Mouse (Mus musculus): ENCODE results near the gene Auts2. TPM values are rescaled to one million over a fixed set of nuclear protein-coding genes. Genes with fewer than 3 reads are reported as not detected.

Auts2 gene
- polyA plus RNA-seq, 1 experiment from 2014 or later, result 80.6 TPM

GRCm38 (mm10) chr5:131459951-131460350, 1083.2 kb downstream of the Auts2 start:
- H3K4me2 ChIP-seq (replicated peaks), result no peak overlapping the region
- no peak overlapping the region for H3K27ac ChIP-seq (replicated peaks)
- no peaks in the 10 kb centered on the region for H3K9me3 ChIP-seq
- H3K4me3 ChIP-seq, result no peak overlapping the region
- H3K27me3 ChIP-seq, result no peaks in the 10 kb centered on the region
- no peak; the same call in 1 of the 2 replicates for ATAC-seq (ENCODE audit: low FRiP score, low read depth)
- WGBS, result 83% methylated on average over 6 of the region's 6 CpGs
- H3K36me3 ChIP-seq, result peaks cover 98% of the 10 kb centered on the region
- peaks cover 35% of the 10 kb centered on the region for H3K4me1 ChIP-seq
- H3K9ac ChIP-seq (replicated peaks), result no peak overlapping the region

GRCm38 (mm10) chr5:131459549-131459948, 1083.6 kb downstream of the Auts2 start:
- Histone ChIP-seq H3K27me3 (no peaks in the 10 kb centered on the region), H3K4me2 (replicated peaks) (no peak overlapping the region), H3K9me3 (no peaks in the 10 kb centered on the region), H3K4me1 (peaks cover 35% of the 10 kb centered on the region), H3K4me3 (no peak overlapping the region), H3K9ac (replicated peaks) (no peak overlapping the region), H3K27ac (replicated peaks) (no peak overlapping the region), H3K36me3 (peaks cover 98% of the 10 kb centered on the region)
- 76% methylated on average over 2 of the region's 2 CpGs for WGBS
- no peak for ATAC-seq (ENCODE audit: low FRiP score, low read depth)

GRCm38 (mm10) chr5:131458700-131459099, 1084.4 kb downstream of the Auts2 start:
- H3K4me3 ChIP-seq, result no peak overlapping the region
- no peak overlapping the region for H3K9ac ChIP-seq (replicated peaks)
- 26% methylated on average over 6 of the region's 6 CpGs for WGBS
- H3K4me2 ChIP-seq (replicated peaks), result no peak overlapping the region
- H3K36me3 ChIP-seq, result peaks cover 98% of the 10 kb centered on the region
- H3K27ac ChIP-seq (replicated peaks), result 0 out of 2 replicates have a peak overlapping the region, but pooled peaks have one; percentile 31
- peaks cover 33% of the 10 kb centered on the region for H3K4me1 ChIP-seq
- no peak; the same call in 1 of the 2 replicates for ATAC-seq (ENCODE audit: low FRiP score, low read depth)
- H3K9me3 ChIP-seq, result no peaks in the 10 kb centered on the region
- H3K27me3 ChIP-seq, result no peaks in the 10 kb centered on the region

- 85% methylated on average over 7 of the region's 7 CpGs for WGBS
- H3K9ac ChIP-seq (replicated peaks), result no peak overlapping the region
- no peak overlapping the region for H3K4me2 ChIP-seq (replicated peaks)
- H3K4me3 ChIP-seq, result no peak overlapping the region
- H3K9me3 ChIP-seq, result no peaks in the 10 kb centered on the region
- H3K27ac ChIP-seq (replicated peaks), result no peak overlapping the region
- H3K4me1 ChIP-seq, result peaks cover 26% of the 10 kb centered on the region
- no peaks in the 10 kb centered on the region for H3K27me3 ChIP-seq
- ATAC-seq (ENCODE audit: low FRiP score, low read depth), result no peak
- peaks cover 97% of the 10 kb centered on the region for H3K36me3 ChIP-seq
Measured at GRCm38 (mm10) chr5:131457999-131458398, 1085.1 kb downstream of the Auts2 start.

GRCm38 (mm10) chr5:131449181-131449868, 1093.8 kb downstream of the Auts2 start:
- H3K4me3 ChIP-seq, result no peak overlapping the region
- H3K27ac ChIP-seq (replicated peaks), result no peak overlapping the region
- H3K27me3 ChIP-seq, result no peaks in the 10 kb centered on the region
- no peak overlapping the region for H3K9ac ChIP-seq (replicated peaks)
- H3K36me3 ChIP-seq, result peaks cover 97% of the 10 kb centered on the region
- WGBS, result 90% methylated on average over 7 of the region's 7 CpGs
- H3K4me2 ChIP-seq (replicated peaks), result no peak overlapping the region
- H3K4me1 ChIP-seq, result no peaks in the 10 kb centered on the region
- ATAC-seq (ENCODE audit: low FRiP score, low read depth), result no peak
- no peaks in the 10 kb centered on the region for H3K9me3 ChIP-seq

GRCm38 (mm10) chr5:131435239-131435876, 1107.8 kb downstream of the Auts2 start:
- Histone ChIP-seq H3K4me1 (peaks cover 8% of the 10 kb centered on the region), H3K4me3 (no peak overlapping the region), H3K27ac (replicated peaks) (no peak overlapping the region), H3K27me3 (peaks cover 12% of the 10 kb centered on the region), H3K4me2 (replicated peaks) (no peak overlapping the region), H3K9ac (replicated peaks) (no peak overlapping the region), H3K9me3 (no peaks in the 10 kb centered on the region), H3K36me3 (peaks cover 35% of the 10 kb centered on the region)
- WGBS, result 69% methylated on average over 10 of the region's 10 CpGs
- peak; percentile 52; the same call in 1 of the 2 replicates for ATAC-seq (ENCODE audit: low FRiP score, low read depth)

- ATAC-seq (ENCODE audit: low FRiP score, low read depth), result no peak
- H3K4me3 ChIP-seq, result no peak overlapping the region
Measured at GRCm38 (mm10) chr5:131433291-131433690, 1109.9 kb downstream of the Auts2 start.

GRCm38 (mm10) chr5:131431896-131432295, 1111.2 kb downstream of the Auts2 start:
- ATAC-seq (ENCODE audit: low FRiP score, low read depth), result no peak
- peaks cover 6% of the 10 kb centered on the region; the same call in 1 of the 2 replicates for H3K36me3 ChIP-seq

More at GRCm38 (mm10) chr5:131433291-131433690, 1109.9 kb downstream of the Auts2 start:
- H3K27me3 ChIP-seq, result peaks cover 31% of the 10 kb centered on the region
- WGBS, result 88% methylated on average over 4 of the region's 4 CpGs
- H3K27ac ChIP-seq (replicated peaks), result no peak overlapping the region
- no peaks in the 10 kb centered on the region for H3K9me3 ChIP-seq
- peaks cover 8% of the 10 kb centered on the region for H3K4me1 ChIP-seq
- H3K9ac ChIP-seq (replicated peaks), result no peak overlapping the region
- H3K4me2 ChIP-seq (replicated peaks), result no peak overlapping the region
- peaks cover 14% of the 10 kb centered on the region for H3K36me3 ChIP-seq

GRCm38 (mm10) chr5:131430109-131430508, 1113.0 kb downstream of the Auts2 start:
- WGBS, result 27% methylated on average over 8 of the region's 8 CpGs
- Histone ChIP-seq H3K27me3 (peaks cover 42% of the 10 kb centered on the region), H3K27ac (replicated peaks) (no peak overlapping the region), H3K4me3 (no peak overlapping the region), H3K4me1 (no peaks in the 10 kb centered on the region), H3K9me3 (no peaks in the 10 kb centered on the region), H3K36me3 (no peaks in the 10 kb centered on the region), H3K4me2 (replicated peaks) (no peak overlapping the region), H3K9ac (replicated peaks) (no peak overlapping the region)
- no peak for ATAC-seq (ENCODE audit: low FRiP score, low read depth)

More at GRCm38 (mm10) chr5:131431896-131432295, 1111.2 kb downstream of the Auts2 start:
- no peak overlapping the region for H3K27ac ChIP-seq (replicated peaks)
- 80% methylated on average over 7 of the region's 7 CpGs for WGBS
- no peaks in the 10 kb centered on the region for H3K9me3 ChIP-seq
- H3K4me1 ChIP-seq, result peaks cover 8% of the 10 kb centered on the region
- peaks cover 33% of the 10 kb centered on the region for H3K27me3 ChIP-seq
- no peak overlapping the region for H3K4me2 ChIP-seq (replicated peaks)
- H3K9ac ChIP-seq (replicated peaks), result no peak overlapping the region
- no peak overlapping the region for H3K4me3 ChIP-seq

GRCm38 (mm10) chr5:131429563-131429962, 1113.6 kb downstream of the Auts2 start:
- Histone ChIP-seq H3K4me2 (replicated peaks) (no peak overlapping the region), H3K4me3 (no peak overlapping the region), H3K27me3 (peaks cover 47% of the 10 kb centered on the region), H3K9ac (replicated peaks) (no peak overlapping the region), H3K4me1 (no peaks in the 10 kb centered on the region), H3K9me3 (no peaks in the 10 kb centered on the region), H3K27ac (replicated peaks) (no peak overlapping the region), H3K36me3 (no peaks in the 10 kb centered on the region)
- WGBS, result 52% methylated on average over 6 of the region's 6 CpGs
- ATAC-seq (ENCODE audit: low FRiP score, low read depth), result no peak

GRCm38 (mm10) chr5:131427734-131428413, 1115.3 kb downstream of the Auts2 start:
- WGBS, result 31% methylated on average over 11 of the region's 11 CpGs
- Histone ChIP-seq H3K9ac (replicated peaks) (no peak overlapping the region), H3K27ac (replicated peaks) (no peak overlapping the region), H3K4me3 (no peak overlapping the region), H3K4me1 (no peaks in the 10 kb centered on the region), H3K36me3 (no peaks in the 10 kb centered on the region), H3K27me3 (peaks cover 56% of the 10 kb centered on the region), H3K4me2 (replicated peaks) (no peak overlapping the region), H3K9me3 (no peaks in the 10 kb centered on the region)
- peak; percentile 16; the same call in 1 of the 2 replicates for ATAC-seq (ENCODE audit: low FRiP score, low read depth)

GRCm38 (mm10) chr5:131422737-131423136, 1120.4 kb downstream of the Auts2 start:
- Histone ChIP-seq H3K9ac (replicated peaks) (no peak overlapping the region), H3K9me3 (no peaks in the 10 kb centered on the region), H3K4me2 (replicated peaks) (no peak overlapping the region), H3K27ac (replicated peaks) (no peak overlapping the region), H3K27me3 (peaks cover 31% of the 10 kb centered on the region), H3K36me3 (no peaks in the 10 kb centered on the region), H3K4me1 (no peaks in the 10 kb centered on the region), H3K4me3 (no peak overlapping the region)
- WGBS, result 81% methylated on average over 3 of the region's 3 CpGs
- ATAC-seq (ENCODE audit: low FRiP score, low read depth), result no peak
